Mouse (Mus musculus) sigmoid colon, adult 10 weeks (tissue): ENCODE data around the gene Lonp1. TPM values are rescaled to one million over a fixed set of nuclear protein-coding genes. Genes with fewer than 3 reads are reported as not detected.

Source experiments
- polyA plus RNA-seq: library from polyadenylated mRNA; stranded (reverse); fragments of 350-450 nt; fragmentation: Illumina TruSeq; extraction: RNeasy Lipid Tissue Mini Kit (QIAGEN cat#74804); gene quantifications from one replicate; pipeline ENCODE4 v1.2.3, GENCODE M21; 2014; ENCODE audit warnings: low read depth, low replicate concordance

Gene Lonp1
- 2.6 TPM for polyA plus RNA-seq

GRCm38 (mm10) chr17:56626754-56627470 lies at the start of gene Lonp1:
Gene Lonp1, minus strand, starts transcription at chr17:56626887.

GRCm38 (mm10) chr17:56672941-56673646 lies 46.4 kb upstream of the Lonp1 start, which contains the start of gene Ranbp3:
Gene Ranbp3, plus strand, starts transcription at chr17:56673294.

GRCm38 (mm10) chr17:56627530-56628277 lies 1.0 kb upstream of the Lonp1 start, which contains the start of gene Catsperd:
Gene Catsperd, plus strand, starts transcription at chr17:56628143.

GRCm38 (mm10) chr17:56613236-56613844 lies 13.3 kb downstream of the Lonp1 start, which contains the start of gene Rpl36:
Gene Rpl36, plus strand, starts transcription at chr17:56613416.

GRCm38 (mm10) chr17:56609452-56610171 lies 17.1 kb downstream of the Lonp1 start, which contains the start of gene 2410015M20Rik:
Gene 2410015M20Rik, minus strand, starts transcription at chr17:56609771.

GRCm38 (mm10) chr17:56584257-56585130 lies 42.2 kb downstream of the Lonp1 start, which contains the start of the genes Safb2 and Safb:
Gene Safb2, minus strand, starts transcription at chr17:56584585.
Gene Safb, plus strand, starts transcription at chr17:56584825.

Other genes with a start within 250 kb of the Lonp1 start
- gene Ptprs, start 150.4 kb downstream of the Lonp1 start, polyA plus RNA-seq: 0.98 TPM
- gene Znrf4, start 114.5 kb downstream of the Lonp1 start, polyA plus RNA-seq: not detected
- gene Gm20219, start 72.5 kb downstream of the Lonp1 start, polyA plus RNA-seq: 1.7 TPM
- gene Safb2, start 42.3 kb downstream of the Lonp1 start, polyA plus RNA-seq: 63.3 TPM
- 19.0 TPM for gene Safb, start 42.1 kb downstream of the Lonp1 start, polyA plus RNA-seq
- gene 2410015M20Rik, start 17.1 kb downstream of the Lonp1 start, polyA plus RNA-seq: 9.6 TPM
- not detected for gene Rpl36, start 13.5 kb downstream of the Lonp1 start, polyA plus RNA-seq
- 0.28 TPM for gene Catsperd, start 1.3 kb upstream of the Lonp1 start, polyA plus RNA-seq
- 3.9 TPM for gene Ranbp3, start 46.4 kb upstream of the Lonp1 start, polyA plus RNA-seq
- gene Ndufa11, start 90.9 kb upstream of the Lonp1 start, polyA plus RNA-seq: not detected
- gene Vmac, start 91.1 kb upstream of the Lonp1 start, polyA plus RNA-seq: 12.3 TPM
- gene Nrtn, start 130.6 kb upstream of the Lonp1 start, polyA plus RNA-seq: not detected
- gene Dus3l, start 137.9 kb upstream of the Lonp1 start, polyA plus RNA-seq: 1.8 TPM
- gene Prr22, start 143.4 kb upstream of the Lonp1 start, polyA plus RNA-seq: not detected
- 0.38 TPM for gene Rfx2, start 204.1 kb upstream of the Lonp1 start, polyA plus RNA-seq
- not detected for gene Acsbg2, start 247.6 kb upstream of the Lonp1 start, polyA plus RNA-seq
- gene 1700061G19Rik, start 248.6 kb upstream of the Lonp1 start, polyA plus RNA-seq: not detected